Mouse (Mus musculus): Measurements from ENCODE around the gene Milr1. TPM values are rescaled to one million over a fixed set of nuclear protein-coding genes. Genes with fewer than 3 reads are reported as not detected.
A peak's percentile ranks its signal among the peaks of the same experiment; 100 is the strongest.
"Not testable (repeated sequence)": the region's sequence is repeated elsewhere in the genome, so short reads cannot be mapped to it uniquely, and the experiment has no call there.

Milr1 gene
- total RNA-seq, 1 experiment = 0.58 TPM

DNA sequence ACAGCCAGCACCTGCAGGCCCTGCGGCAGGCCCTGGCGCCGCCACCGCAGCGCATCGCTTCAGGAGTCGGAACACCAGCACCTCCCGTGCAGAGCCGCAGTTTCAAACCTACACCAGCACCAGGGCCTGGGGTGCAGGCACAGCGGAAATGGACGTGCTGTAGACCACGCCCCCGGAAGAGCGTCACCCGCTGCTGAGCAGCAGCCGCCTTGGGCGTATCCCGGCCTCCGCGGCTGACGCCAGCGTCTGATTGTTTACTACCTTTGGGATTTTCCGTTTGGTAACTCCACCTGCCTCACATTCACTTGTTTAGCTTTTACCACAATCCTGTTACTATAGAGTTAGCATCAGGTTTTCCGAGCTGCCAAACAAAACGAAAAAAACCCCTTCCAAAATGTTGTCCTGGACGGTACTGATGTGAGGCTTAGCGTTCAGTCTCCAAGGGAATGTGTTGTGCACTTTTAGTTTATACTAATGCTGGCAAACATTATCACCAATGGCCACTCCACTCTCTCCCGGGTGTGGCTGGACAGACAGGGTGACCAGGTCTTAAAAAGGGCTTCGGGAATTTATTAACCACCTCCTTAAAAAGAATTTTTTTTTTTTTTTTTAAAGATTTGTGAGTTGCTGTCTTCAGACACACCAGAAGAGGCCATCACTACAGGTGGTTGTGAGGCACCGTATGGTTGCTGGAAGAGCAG lies 28.5 kb downstream of the Milr1 start, which contains the start of gene Polg2:
Gene Polg2, minus strand, starts transcription at position 150 of the 701 bp plus-strand sequence.
- TF ChIP-seq MAFK (IDR thresholded peaks at IDR 0.05; ENCODE audit: insufficient read depth, low read depth, low read length) (no peak), HCFC1 (IDR thresholded peaks at IDR 0.05; ENCODE audit: borderline replicate concordance, insufficient read depth, low read length) (peak; percentile 68), CHD2 (IDR thresholded peaks at IDR 0.05; ENCODE audit: low read depth, low read length) (no peak; the same call in 1 of the 2 replicates), ZC3H11A (IDR thresholded peaks at IDR 0.05; ENCODE audit: borderline replicate concordance, low read depth, low read length) (no peak), ZNF384 (IDR thresholded peaks at IDR 0.05; ENCODE audit: low read depth, low read length) (peak; percentile 88; the same call in 1 of the 2 replicates)
- DNase-seq (ENCODE audit: low read depth, low spot score) = peak; percentile 87
- no peaks in the 10 kb centered on the region for H3K4me1 ChIP-seq (ENCODE audit: control insufficient read depth in 2 of 2, insufficient read depth in 2 of 2, low read length in 2 of 2, poor library complexity in 1 of 2)
- in situ Hi-C loops (cut with MboI; ENCODE audit: low sequenced_read_pairs in 2 of 2, unreplicated experiment in 2 of 2) = loop anchor here in 1 of 2 experiments (10.0 kb wide), 1 partner anchor 365 kb away; no protein-coding TSS in a partner anchor
- H3K9me3 ChIP-seq (ENCODE audit: control insufficient read depth, insufficient read depth, low read depth, low read length) = no peaks in the 10 kb centered on the region
- H3K4me3 ChIP-seq (ENCODE audit: insufficient read depth in 1 of 2, low read depth in 1 of 2, low read length in 2 of 2, poor library complexity in 1 of 2, severe bottlenecking in 1 of 2) = peak within 1 kb of the TSS; percentile 65 to 71
- peak within 1 kb of the TSS; percentile 72 for H3K9ac ChIP-seq (ENCODE audit: insufficient read depth, low read depth, low read length, poor library complexity, severe bottlenecking)
- peak within 1 kb of the TSS; percentile 50 for H3K27ac ChIP-seq (ENCODE audit: insufficient read depth, low read depth, low read length, poor library complexity, severe bottlenecking)
- H3K36me3 ChIP-seq (ENCODE audit: control insufficient read depth, insufficient read depth, low read length, poor library complexity, severe bottlenecking) = peaks cover 46% of the 10 kb centered on the region

DNA sequence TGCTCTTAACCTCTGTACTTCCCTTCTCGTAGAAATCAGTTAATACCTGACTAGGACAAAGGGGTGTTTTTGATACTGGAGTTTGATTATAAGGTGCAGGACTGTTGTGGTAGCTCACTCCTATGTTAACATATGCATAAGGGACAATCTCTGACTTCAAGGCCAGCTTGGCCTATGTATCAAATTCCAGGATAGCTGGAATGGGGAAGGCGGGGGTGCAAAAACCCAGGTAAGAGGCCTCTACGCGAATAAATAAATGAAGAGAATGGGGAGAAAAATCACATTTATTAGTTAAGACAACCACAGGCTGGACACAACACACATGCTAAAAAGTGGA lies 29.0 kb downstream of the Milr1 start:
- TF ChIP-seq CHD2 (IDR thresholded peaks at IDR 0.05; ENCODE audit: low read depth, low read length) (0 out of 2 replicates have a peak, but pooled peaks have one; percentile 3), ZC3H11A (IDR thresholded peaks at IDR 0.05; ENCODE audit: borderline replicate concordance, low read depth, low read length) (no peak)
- Histone ChIP-seq H3K36me3 (ENCODE audit: control insufficient read depth, insufficient read depth, low read length, poor library complexity, severe bottlenecking) (peaks cover 41% of the 10 kb centered on the region), H3K9me3 (ENCODE audit: control insufficient read depth, insufficient read depth, low read depth, low read length) (no peaks in the 10 kb centered on the region), H3K27ac (ENCODE audit: insufficient read depth, low read depth, low read length, poor library complexity, severe bottlenecking) (peak overlapping the region; percentile 50; the same call in 1 of the 2 replicates), H3K4me1 (ENCODE audit: control insufficient read depth in 2 of 2, insufficient read depth in 2 of 2, low read length in 2 of 2, poor library complexity in 1 of 2) (no peaks in the 10 kb centered on the region), H3K9ac (ENCODE audit: insufficient read depth, low read depth, low read length, poor library complexity, severe bottlenecking) (no peak overlapping the region; the same call in 1 of the 2 replicates), H3K4me3 (ENCODE audit: insufficient read depth in 1 of 2, low read depth in 1 of 2, low read length in 2 of 2, poor library complexity in 1 of 2, severe bottlenecking in 1 of 2) (no peak overlapping the region)
- DNase-seq (ENCODE audit: low read depth, low spot score) = no peak
- in situ Hi-C loops (cut with MboI; ENCODE audit: low sequenced_read_pairs in 2 of 2, unreplicated experiment in 2 of 2) = no loop called here

DNA sequence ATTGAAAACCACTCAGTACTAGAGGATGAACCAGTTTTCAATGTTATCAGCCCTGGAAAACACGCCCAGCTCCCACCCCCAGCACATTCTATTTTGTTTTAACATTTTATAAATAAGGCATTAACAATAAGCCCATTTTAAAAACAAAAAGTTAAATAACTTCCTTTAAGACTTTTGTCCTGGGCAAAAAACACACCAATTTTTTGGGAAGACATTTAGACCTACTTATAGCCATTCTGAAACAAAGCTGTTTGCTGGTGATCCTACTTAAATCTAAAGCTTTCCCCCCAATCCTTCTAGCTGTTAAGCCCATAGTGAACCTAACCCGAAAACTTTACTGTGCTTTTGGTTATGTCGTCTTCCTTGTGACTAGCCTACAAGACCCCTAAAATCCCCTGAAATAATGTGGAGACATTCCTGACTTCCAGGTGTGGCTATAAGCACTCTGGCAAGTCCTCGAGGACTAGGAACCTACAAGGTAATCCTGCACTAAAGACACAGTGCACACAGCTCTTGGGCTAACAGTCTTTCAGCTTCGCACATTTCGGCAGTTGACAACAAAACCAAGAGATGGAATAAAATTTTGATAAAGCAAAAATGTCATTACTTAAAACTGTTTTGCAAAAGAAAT lies 29.7 kb downstream of the Milr1 start:
- Histone ChIP-seq H3K36me3 (ENCODE audit: control insufficient read depth, insufficient read depth, low read length, poor library complexity, severe bottlenecking) (peaks cover 43% of the 10 kb centered on the region), H3K9me3 (ENCODE audit: control insufficient read depth, insufficient read depth, low read depth, low read length) (no peaks in the 10 kb centered on the region), H3K4me1 (ENCODE audit: control insufficient read depth in 2 of 2, insufficient read depth in 2 of 2, low read length in 2 of 2, poor library complexity in 1 of 2) (no peaks in the 10 kb centered on the region), H3K4me3 (ENCODE audit: insufficient read depth in 1 of 2, low read depth in 1 of 2, low read length in 2 of 2, poor library complexity in 1 of 2, severe bottlenecking in 1 of 2) (no peak overlapping the region), H3K9ac (ENCODE audit: insufficient read depth, low read depth, low read length, poor library complexity, severe bottlenecking) (no peak overlapping the region), H3K27ac (ENCODE audit: insufficient read depth, low read depth, low read length, poor library complexity, severe bottlenecking) (no peak overlapping the region)
- no peak for DNase-seq (ENCODE audit: low read depth, low spot score)
- TF ChIP-seq ZC3H11A (IDR thresholded peaks at IDR 0.05; ENCODE audit: borderline replicate concordance, low read depth, low read length) = no peak
- TF ChIP-seq CHD2 (IDR thresholded peaks at IDR 0.05; ENCODE audit: low read depth, low read length) = no peak
- no peak for TF ChIP-seq MAFK (IDR thresholded peaks at IDR 0.05; ENCODE audit: insufficient read depth, low read depth, low read length)
- no peak for TF ChIP-seq ZNF384 (IDR thresholded peaks at IDR 0.05; ENCODE audit: low read depth, low read length)
- TF ChIP-seq HCFC1 (IDR thresholded peaks at IDR 0.05; ENCODE audit: borderline replicate concordance, insufficient read depth, low read length) = no peak
- in situ Hi-C loops (cut with MboI; ENCODE audit: low sequenced_read_pairs in 2 of 2, unreplicated experiment in 2 of 2) = no loop called here

DNA sequence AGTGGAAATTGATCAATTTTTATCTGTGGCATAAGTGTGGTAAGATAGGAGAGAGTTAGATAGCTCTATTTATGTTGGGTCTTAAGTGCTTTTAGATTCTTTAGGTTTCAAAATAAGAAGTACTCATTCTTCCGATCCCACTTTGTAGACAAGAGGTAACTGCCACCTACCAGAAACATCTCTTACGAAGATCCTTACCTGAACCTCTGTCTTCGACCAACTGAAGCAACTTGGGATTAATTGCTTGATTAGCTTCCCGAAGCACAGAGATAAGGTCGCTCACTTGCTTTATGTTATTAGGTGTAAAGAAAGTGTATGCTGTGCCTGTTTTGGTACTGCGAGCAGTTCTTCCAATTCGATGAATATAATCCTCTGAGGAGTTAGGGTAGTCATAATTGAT lies 31.2 kb downstream of the Milr1 start:
- H3K9me3 ChIP-seq (ENCODE audit: control insufficient read depth, insufficient read depth, low read depth, low read length); H3K4me3 ChIP-seq (ENCODE audit: insufficient read depth in 1 of 2, low read depth in 1 of 2, low read length in 2 of 2, poor library complexity in 1 of 2, severe bottlenecking in 1 of 2); H3K9ac ChIP-seq (ENCODE audit: insufficient read depth, low read depth, low read length, poor library complexity, severe bottlenecking); DNase-seq (ENCODE audit: low read depth, low spot score); in situ Hi-C loops (cut with MboI; ENCODE audit: low sequenced_read_pairs in 2 of 2, unreplicated experiment in 2 of 2); H3K27ac ChIP-seq (ENCODE audit: insufficient read depth, low read depth, low read length, poor library complexity, severe bottlenecking); H3K4me1 ChIP-seq (ENCODE audit: control insufficient read depth in 2 of 2, insufficient read depth in 2 of 2, low read length in 2 of 2, poor library complexity in 1 of 2): not testable (repeated sequence)
- peaks cover 46% of the 10 kb centered on the region for H3K36me3 ChIP-seq (ENCODE audit: control insufficient read depth, insufficient read depth, low read length, poor library complexity, severe bottlenecking)

Measured in ES-E14 (cell line).